Mouse (Mus musculus) induced T-regulatory cell, adult 2 months (primary cell): ENCODE measurements around the gene Casq2.

Experiments used
- DNase-seq: peaks from one replicate; pipeline ENCODE4 v3.0.0-alpha.2; 2012; ENCODE audit warnings: low read depth

Gene Casq2

GRCm38 (mm10) chr3:102193488-102194290, 107.5 kb downstream of the Casq2 start:
- no peak for DNase-seq

GRCm38 (mm10) chr3:102194291-102195051, 108.3 kb downstream of the Casq2 start:
- no peak for DNase-seq

GRCm38 (mm10) chr3:102195762-102196161, 109.5 kb downstream of the Casq2 start:
- DNase-seq, result no peak
